Comparison of ENCODE assay signal across 9 mouse cellular contexts in genomic region chr19:10205051-10205450, GRCm38 (mm10). TPM values are rescaled to one million over a fixed set of nuclear protein-coding genes. Genes with fewer than 3 reads are reported as not detected.
DNase-seq lines count a peak whose midpoint lies in the region; ATAC-seq and TF ChIP-seq lines count a peak whose summit lies in the region.
"Had no signal": no experiment of that assay in that cellular context is flagged by ENCODE, and none has a peak within 500 bp of the region (broad histone marks: within the 10 kb centered on the region; RNA-seq: fewer than 3 reads in every experiment).

No protein-coding gene starts in this region.

- peaks cover 66% of the 10 kb centered on the region for H3K36me3 ChIP-seq in megakaryocyte, embryonic 14.5 days (replicated peaks; ENCODE audit: low read length)
- H3K36me3 ChIP-seq in liver, embryonic 13.5 days: peaks cover 68% of the 10 kb centered on the region
- H3K36me3 ChIP-seq in stomach, embryonic 16.5 days (ENCODE audit: control insufficient read depth, insufficient read depth, low read length): peaks cover 24% of the 10 kb centered on the region

- TF ChIP-seq CTCF in cerebellum, adult 2 months (IDR thresholded peaks at IDR 0.05; ENCODE audit: borderline replicate concordance, insufficient read depth, low read depth, low read length): no peak

- DNase-seq in CD4-positive, CD25-positive, alpha-beta regulatory T cell, adult 2 months (ENCODE audit: low read depth, low spot score): peak; percentile 10
- DNase-seq in liver, embryonic 13.5 days: no peak
- no peak for DNase-seq in cerebellum, adult 2 months
- DNase-seq in retina, postnatal 1 day: no peak
- DNase-seq: gastrocnemius, postnatal 36 days had no signal

- peak overlapping the region; percentile 96 for H3K27ac ChIP-seq in liver, embryonic 13.5 days
- no peak overlapping the region for H3K27ac ChIP-seq in stomach, embryonic 16.5 days (ENCODE audit: low read length)
- no peak overlapping the region; the same call in 1 of the 2 replicates for H3K27ac ChIP-seq in cerebellum, adult 2 months (ENCODE audit: insufficient read depth, low read length)

- peak overlapping the region; percentile 50 for H3K4me3 ChIP-seq in megakaryocyte, embryonic 14.5 days (replicated peaks)
- H3K4me3 ChIP-seq in liver, embryonic 13.5 days (replicated peaks): peak overlapping the region; percentile 91
- peak overlapping the region; percentile 60 for H3K4me3 ChIP-seq in stomach, embryonic 16.5 days (replicated peaks; ENCODE audit: low read length)
- no peak overlapping the region for H3K4me3 ChIP-seq in cerebellum, adult 2 months (replicated peaks; ENCODE audit: insufficient read depth, low read depth, low read length)

- TF ChIP-seq POLR2A in cerebellum, adult 2 months (IDR thresholded peaks at IDR 0.05; ENCODE audit: borderline replicate concordance, insufficient read depth, low read length): no peak

- no peaks in the 10 kb centered on the region for H3K9me3 ChIP-seq in megakaryocyte, embryonic 14.5 days
- no peaks in the 10 kb centered on the region for H3K9me3 ChIP-seq in liver, embryonic 13.5 days (replicated peaks)
- H3K9me3 ChIP-seq in stomach, embryonic 16.5 days (replicated peaks; ENCODE audit: control insufficient read depth, low read length): no peaks in the 10 kb centered on the region

- H3K4me2 ChIP-seq in liver, embryonic 13.5 days: peak overlapping the region; percentile 96
- H3K4me2 ChIP-seq in stomach, embryonic 16.5 days (ENCODE audit: low read depth, low read length): peak overlapping the region; percentile 84

- peaks cover 43% of the 10 kb centered on the region for H3K4me1 ChIP-seq in megakaryocyte, embryonic 14.5 days
- peaks cover 41% of the 10 kb centered on the region for H3K4me1 ChIP-seq in liver, embryonic 13.5 days (replicated peaks)
- H3K4me1 ChIP-seq in stomach, embryonic 16.5 days (ENCODE audit: control insufficient read depth, insufficient read depth, low read length): peaks cover 13% of the 10 kb centered on the region
- H3K4me1 ChIP-seq in cerebellum, adult 2 months (ENCODE audit: control insufficient read depth, insufficient read depth, low read length): no peaks in the 10 kb centered on the region

- no peak for ATAC-seq in CD4-positive, CD25-positive, alpha-beta regulatory T cell, adult 4 months
- no peak for ATAC-seq in megakaryocyte, adult 5-6 weeks (ENCODE audit: poor library complexity, severe bottlenecking)
- no peak for ATAC-seq in liver, embryonic 13.5 days (ENCODE audit: low read depth)
- ATAC-seq in stomach, embryonic 16.5 days (ENCODE audit: insufficient read depth, low FRiP score): no peak

- WGBS in liver, embryonic 13.5 days (ENCODE audit: insufficient replicate concordance): 65% methylated on average over 6 of the region's 6 CpGs
- 63% methylated on average over 6 of the region's 6 CpGs for WGBS in stomach, embryonic 16.5 days
- WGBS in cerebellum, adult 2 months: 62% methylated on average over 6 of the region's 6 CpGs

- peak overlapping the region; percentile 94 for H3K9ac ChIP-seq in liver, embryonic 13.5 days
- H3K9ac ChIP-seq in stomach, embryonic 16.5 days (ENCODE audit: low read length): peak overlapping the region; percentile 81; the same call in 1 of the 2 replicates

- no peaks in the 10 kb centered on the region for H3K27me3 ChIP-seq in megakaryocyte, embryonic 14.5 days (replicated peaks)
- no peaks in the 10 kb centered on the region for H3K27me3 ChIP-seq in liver, embryonic 13.5 days
- H3K27me3 ChIP-seq in stomach, embryonic 16.5 days (ENCODE audit: control insufficient read depth, insufficient read depth, low read length): no peaks in the 10 kb centered on the region
- no peaks in the 10 kb centered on the region for H3K27me3 ChIP-seq in cerebellum, adult 2 months (ENCODE audit: control insufficient read depth, insufficient read depth, low read length)

RNA-seq across cellular contexts. Expression of gene Fen1, which starts 1.1 kb away (rescaled TPM):
- polyA plus RNA-seq in CD4-positive, CD25-positive, alpha-beta regulatory T cell, adult 4 months (2017; shearing (Covaris generic)): 10 to 100 TPM; 50.1 to 81.1 TPM
- polyA plus RNA-seq in megakaryocyte, embryonic 14.5 days (2012; ENCODE audit: insufficient read depth, low replicate concordance): 2.6 and 18.8 TPM in 2 replicates
- total RNA-seq in megakaryocyte, adult 5-6 weeks (2015): 30.7 and 33.9 TPM in 2 replicates
- 60.5 and 62.9 TPM in 2 replicates for total RNA-seq in megakaryocyte, adult 5-6 weeks (2017)
- 190 and 208 TPM in 2 replicates for polyA plus RNA-seq in liver, embryonic 13.5 days (2015; fragmentation: Nextera tagmentation; extraction: Ambion mirVana)
- polyA plus RNA-seq in stomach, embryonic 16.5 days (2015; fragmentation: Nextera tagmentation; extraction: Ambion mirVana): 72.3 and 83.6 TPM in 2 replicates
- polyA plus RNA-seq in cerebellum, adult 2 months (2012; rRNA removed): 19.9 and 20.2 TPM in 2 replicates

RNA-seq across cellular contexts. Expression of gene Tmem258, which starts 1.2 kb away (rescaled TPM):
- polyA plus RNA-seq in CD4-positive, CD25-positive, alpha-beta regulatory T cell, adult 4 months (2017; shearing (Covaris generic)): 100 to 1,000 TPM; 288 to 332 TPM
- 17.7 TPM in 1 of 2 replicates, not detected in the other for polyA plus RNA-seq in megakaryocyte, embryonic 14.5 days (2012; ENCODE audit: insufficient read depth, low replicate concordance)
- total RNA-seq in megakaryocyte, adult 5-6 weeks (2015): 182 and 197 TPM in 2 replicates
- total RNA-seq in megakaryocyte, adult 5-6 weeks (2017): 163 and 204 TPM in 2 replicates
- polyA plus RNA-seq in liver, embryonic 13.5 days (2015; fragmentation: Nextera tagmentation; extraction: Ambion mirVana): 332 and 375 TPM in 2 replicates
- polyA plus RNA-seq in stomach, embryonic 16.5 days (2015; fragmentation: Nextera tagmentation; extraction: Ambion mirVana): 400 and 452 TPM in 2 replicates
- polyA plus RNA-seq in cerebellum, adult 2 months (2012; rRNA removed): 59.2 and 65.5 TPM in 2 replicates

RNA-seq across cellular contexts. Expression of gene Fads1, which starts 22.4 kb away (rescaled TPM):
- polyA plus RNA-seq in CD4-positive, CD25-positive, alpha-beta regulatory T cell, adult 4 months (2017; shearing (Covaris generic)): 1 to 10 TPM; 4.9 to 6.8 TPM
- polyA plus RNA-seq in megakaryocyte, embryonic 14.5 days (2012; ENCODE audit: insufficient read depth, low replicate concordance): 76.5 and 120 TPM in 2 replicates
- 12.3 and 12.6 TPM in 2 replicates for total RNA-seq in megakaryocyte, adult 5-6 weeks (2015)
- 5.3 and 9.6 TPM in 2 replicates for total RNA-seq in megakaryocyte, adult 5-6 weeks (2017)
- 60.2 and 77.5 TPM in 2 replicates for polyA plus RNA-seq in liver, embryonic 13.5 days (2015; fragmentation: Nextera tagmentation; extraction: Ambion mirVana)
- polyA plus RNA-seq in stomach, embryonic 16.5 days (2015; fragmentation: Nextera tagmentation; extraction: Ambion mirVana): 107 and 117 TPM in 2 replicates
- 141 and 161 TPM in 2 replicates for polyA plus RNA-seq in cerebellum, adult 2 months (2012; rRNA removed)

RNA-seq across cellular contexts. Expression of gene Myrf, which starts 35.5 kb away (rescaled TPM):
- polyA plus RNA-seq in CD4-positive, CD25-positive, alpha-beta regulatory T cell, adult 4 months (2017; shearing (Covaris generic)): under 1 TPM in 1 of 2 experiments, not detected in 1; 0.19 TPM
- 0.34 and 0.56 TPM in 2 replicates for polyA plus RNA-seq in megakaryocyte, embryonic 14.5 days (2012; ENCODE audit: insufficient read depth, low replicate concordance)
- 0.22 and 0.27 TPM in 2 replicates for total RNA-seq in megakaryocyte, adult 5-6 weeks (2015)
- total RNA-seq in megakaryocyte, adult 5-6 weeks (2017): 0.04 TPM in 1 of 2 replicates, not detected in the other
- 3.2 and 3.4 TPM in 2 replicates for polyA plus RNA-seq in liver, embryonic 13.5 days (2015; fragmentation: Nextera tagmentation; extraction: Ambion mirVana)
- 16.6 and 17.6 TPM in 2 replicates for polyA plus RNA-seq in stomach, embryonic 16.5 days (2015; fragmentation: Nextera tagmentation; extraction: Ambion mirVana)
- 35.0 and 43.1 TPM in 2 replicates for polyA plus RNA-seq in cerebellum, adult 2 months (2012; rRNA removed)
